Mouse (Mus musculus) cerebellum, adult 2 months (tissue): Measurements from ENCODE around the gene Twnk.

Experiments used
- CTCF ChIP-seq: fragments of 200-500 bp; IDR thresholded peaks from 2 replicates; pipeline ENCODE4 v1.5.1; 2011; ENCODE audit warnings: low read depth, mild to moderate bottlenecking, control low read depth, low read length, moderate library complexity, borderline replicate concordance; ENCODE audit not compliant: insufficient read depth
- POLR2A ChIP-seq: fragments of 200-500 bp; IDR thresholded peaks from 2 replicates; pipeline ENCODE4 v1.6.1; 2011; ENCODE audit warnings: low read length, control low read depth, borderline replicate concordance; ENCODE audit not compliant: insufficient read depth

DNA sequence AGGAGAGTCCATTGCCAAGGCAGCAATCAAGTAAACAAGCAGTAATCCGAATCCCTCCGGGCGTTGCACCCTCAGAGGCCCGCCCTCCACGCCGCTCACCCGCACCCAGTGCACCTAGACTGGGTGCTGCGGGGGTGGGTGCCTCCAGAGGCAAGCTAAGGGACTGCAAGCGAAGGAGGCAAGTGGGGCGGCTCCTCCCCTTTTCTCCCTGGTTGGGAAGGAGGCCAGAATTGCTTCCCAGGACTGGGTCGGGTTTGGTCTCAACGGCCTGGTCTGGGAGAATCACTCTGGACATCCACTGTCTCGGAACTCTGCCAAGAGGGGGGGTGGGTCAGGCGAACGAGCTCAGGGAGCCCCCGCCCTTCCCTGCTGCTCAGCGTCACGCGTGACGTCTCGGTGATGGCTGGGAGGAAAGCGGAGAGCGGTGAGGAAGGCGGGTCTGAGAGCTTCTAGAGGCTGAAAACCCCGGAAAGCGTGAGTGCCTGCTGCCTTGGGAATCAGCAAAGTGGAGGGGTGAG lies 42.0 kb downstream of the Twnk start, which contains the start of gene Sfxn3:
- TF ChIP-seq CTCF (peak; percentile 74), POLR2A (peak; percentile 67)
